Mouse (Mus musculus): ENCODE measurements at regions not wholly inside any gene's neighbourhood (a gene's known extent, or its start where the extent isn't known, plus 50 kb on each side); places are given as distances from the start of the nearest gene placed in this dataset.

GRCm38 (mm10) chr2:12049386-12049785, 252.3 kb downstream of the Itga8 start:
- no peak for DNase-seq

GRCm38 (mm10) chr2:12049972-12050371, 251.8 kb downstream of the Itga8 start:
- no peak for DNase-seq

GRCm38 (mm10) chr2:12053404-12054164, 248.1 kb downstream of the Itga8 start:
- DNase-seq, result no peak

GRCm38 (mm10) chr2:12054165-12054500, 247.6 kb downstream of the Itga8 start:
- no peak for DNase-seq
